Mouse (Mus musculus): ENCODE measurements at regions not wholly inside any gene's neighbourhood (a gene's known extent, or its start where the extent isn't known, plus 50 kb on each side); places are given as distances from the start of the nearest gene placed in this dataset.

DNA sequence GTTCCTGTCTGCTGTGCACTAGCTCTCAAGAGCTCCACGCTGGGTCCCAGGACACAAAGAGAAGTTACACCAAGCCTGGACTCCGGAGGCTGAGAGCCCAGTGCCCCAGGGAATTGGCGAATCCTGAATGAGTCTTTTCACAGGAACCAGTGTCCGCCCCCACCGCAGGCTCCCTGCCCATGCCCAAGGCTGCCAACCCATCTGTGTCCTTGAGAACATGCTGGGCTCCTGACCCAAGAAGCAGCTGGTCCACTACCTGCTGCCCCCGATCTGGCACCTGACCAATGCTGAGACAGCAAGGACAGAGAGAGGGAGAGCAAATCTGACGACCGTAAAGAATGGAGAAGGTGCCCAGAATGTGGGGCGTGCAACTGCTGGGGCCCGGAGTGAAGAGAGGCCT, 85.2 kb upstream of the Cplx2 start:
- H3K4me3 ChIP-seq (ENCODE audit: low read depth, low read length) = no peak overlapping the region
- H3K4me2 ChIP-seq (replicated peaks; ENCODE audit: low read depth, low read length) = no peak overlapping the region
- no peak overlapping the region for H3K27ac ChIP-seq (ENCODE audit: low read length)
- no peaks in the 10 kb centered on the region for H3K36me3 ChIP-seq (ENCODE audit: control insufficient read depth, insufficient read depth, low read length)
- ATAC-seq (ENCODE audit: insufficient number of reproducible peaks, insufficient read depth, low FRiP score, low read depth) = no peak
- WGBS = 91% methylated on average over 10 of the region's 10 CpGs
- no peaks in the 10 kb centered on the region for H3K9me3 ChIP-seq (ENCODE audit: control insufficient read depth, low read depth, low read length)
- no peak overlapping the region for H3K9ac ChIP-seq (replicated peaks; ENCODE audit: low read depth, low read length)
- H3K27me3 ChIP-seq (ENCODE audit: control insufficient read depth, insufficient read depth, low read length) = no peaks in the 10 kb centered on the region
- no peaks in the 10 kb centered on the region for H3K4me1 ChIP-seq (ENCODE audit: control insufficient read depth, insufficient read depth, low read length)

DNA sequence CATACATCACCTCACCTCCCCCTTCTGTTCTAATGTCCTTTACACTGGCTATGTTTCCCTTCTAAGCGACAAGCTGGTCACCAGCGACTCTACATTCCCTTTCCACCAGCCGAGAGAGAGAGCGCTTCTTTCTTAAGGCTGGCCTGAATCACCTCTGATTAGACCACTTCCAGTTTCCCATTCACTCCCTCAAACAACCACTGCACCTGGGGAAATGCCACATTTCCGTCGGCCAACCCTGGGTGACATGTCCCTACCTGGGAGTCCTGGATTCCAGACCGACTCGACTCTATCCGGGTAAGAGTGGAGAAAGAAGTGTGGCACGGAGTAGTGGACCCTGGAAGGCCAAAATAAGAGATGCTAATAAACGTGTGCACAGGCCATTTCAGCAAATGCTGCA, 84.5 kb upstream of the Cplx2 start:
- H3K4me1 ChIP-seq (ENCODE audit: control insufficient read depth, insufficient read depth, low read length) = no peaks in the 10 kb centered on the region
- no peak overlapping the region for H3K9ac ChIP-seq (replicated peaks; ENCODE audit: low read depth, low read length)
- no peak overlapping the region for H3K4me3 ChIP-seq (ENCODE audit: low read depth, low read length)
- WGBS = 88% methylated on average over 11 of the region's 11 CpGs
- H3K27ac ChIP-seq (ENCODE audit: low read length) = no peak overlapping the region
- H3K36me3 ChIP-seq (ENCODE audit: control insufficient read depth, insufficient read depth, low read length) = no peaks in the 10 kb centered on the region
- ATAC-seq (ENCODE audit: insufficient number of reproducible peaks, insufficient read depth, low FRiP score, low read depth) = no peak
- H3K9me3 ChIP-seq (ENCODE audit: control insufficient read depth, low read depth, low read length) = no peaks in the 10 kb centered on the region
- no peak overlapping the region for H3K4me2 ChIP-seq (replicated peaks; ENCODE audit: low read depth, low read length)
- no peaks in the 10 kb centered on the region for H3K27me3 ChIP-seq (ENCODE audit: control insufficient read depth, insufficient read depth, low read length)

DNA sequence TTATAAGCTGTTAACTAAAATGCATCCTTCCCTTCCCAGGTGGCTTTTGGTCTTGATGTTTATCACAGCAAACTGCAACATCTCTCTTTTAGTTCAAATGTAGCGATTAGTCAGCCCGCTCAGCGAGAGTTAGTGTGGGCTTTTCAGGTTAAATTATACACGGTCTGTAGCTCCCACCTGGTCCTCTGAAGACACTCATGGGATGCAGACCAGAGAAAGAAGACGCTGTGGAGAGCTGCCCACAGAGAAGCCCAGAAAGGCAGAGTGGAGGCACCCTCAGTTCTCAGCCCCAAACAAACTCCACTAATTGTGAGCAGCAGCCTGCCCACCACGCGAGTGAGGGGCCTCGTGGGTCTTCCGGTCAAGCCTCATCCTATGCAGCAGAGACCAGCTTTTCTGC, 81.1 kb upstream of the Cplx2 start:
- no peak overlapping the region for H3K9ac ChIP-seq (replicated peaks; ENCODE audit: low read depth, low read length)
- H3K4me2 ChIP-seq (replicated peaks; ENCODE audit: low read depth, low read length) = no peak overlapping the region
- H3K4me3 ChIP-seq (ENCODE audit: low read depth, low read length) = no peak overlapping the region
- no peaks in the 10 kb centered on the region for H3K4me1 ChIP-seq (ENCODE audit: control insufficient read depth, insufficient read depth, low read length)
- H3K36me3 ChIP-seq (ENCODE audit: control insufficient read depth, insufficient read depth, low read length) = no peaks in the 10 kb centered on the region
- H3K27ac ChIP-seq (ENCODE audit: low read length) = no peak overlapping the region
- ATAC-seq (ENCODE audit: insufficient number of reproducible peaks, insufficient read depth, low FRiP score, low read depth) = no peak
- no peaks in the 10 kb centered on the region for H3K9me3 ChIP-seq (ENCODE audit: control insufficient read depth, low read depth, low read length)
- no peaks in the 10 kb centered on the region for H3K27me3 ChIP-seq (ENCODE audit: control insufficient read depth, insufficient read depth, low read length)
- WGBS = 88% methylated on average over 9 of the region's 9 CpGs

DNA sequence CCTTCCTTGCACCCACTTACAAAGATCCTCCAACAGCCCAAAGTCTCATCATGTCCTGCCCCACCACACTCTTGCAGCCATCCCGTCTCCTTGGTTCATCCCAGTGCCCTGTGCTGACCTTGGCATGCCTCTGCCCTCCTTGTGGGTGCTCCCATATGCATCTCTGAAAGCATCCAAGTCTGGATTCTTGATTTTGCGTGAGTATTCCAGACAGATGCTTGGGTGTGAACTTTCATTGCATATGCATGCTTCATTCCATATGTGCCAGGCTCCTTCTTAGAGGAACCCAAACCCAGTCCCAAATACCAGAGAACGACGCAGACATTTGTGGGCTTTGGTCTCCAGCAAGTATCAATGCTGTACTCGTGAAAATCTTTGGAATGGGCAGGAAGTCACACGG, 78.8 kb upstream of the Cplx2 start:
- H3K27me3 ChIP-seq (ENCODE audit: control insufficient read depth, insufficient read depth, low read length) = no peaks in the 10 kb centered on the region
- no peaks in the 10 kb centered on the region for H3K9me3 ChIP-seq (ENCODE audit: control insufficient read depth, low read depth, low read length)
- H3K9ac ChIP-seq (replicated peaks; ENCODE audit: low read depth, low read length) = no peak overlapping the region
- no peaks in the 10 kb centered on the region for H3K4me1 ChIP-seq (ENCODE audit: control insufficient read depth, insufficient read depth, low read length)
- WGBS = 82% methylated on average over 6 of the region's 6 CpGs
- no peaks in the 10 kb centered on the region for H3K36me3 ChIP-seq (ENCODE audit: control insufficient read depth, insufficient read depth, low read length)
- ATAC-seq (ENCODE audit: insufficient number of reproducible peaks, insufficient read depth, low FRiP score, low read depth) = no peak
- H3K27ac ChIP-seq (ENCODE audit: low read length) = no peak overlapping the region
- H3K4me3 ChIP-seq (ENCODE audit: low read depth, low read length) = no peak overlapping the region
- no peak overlapping the region for H3K4me2 ChIP-seq (replicated peaks; ENCODE audit: low read depth, low read length)

DNA sequence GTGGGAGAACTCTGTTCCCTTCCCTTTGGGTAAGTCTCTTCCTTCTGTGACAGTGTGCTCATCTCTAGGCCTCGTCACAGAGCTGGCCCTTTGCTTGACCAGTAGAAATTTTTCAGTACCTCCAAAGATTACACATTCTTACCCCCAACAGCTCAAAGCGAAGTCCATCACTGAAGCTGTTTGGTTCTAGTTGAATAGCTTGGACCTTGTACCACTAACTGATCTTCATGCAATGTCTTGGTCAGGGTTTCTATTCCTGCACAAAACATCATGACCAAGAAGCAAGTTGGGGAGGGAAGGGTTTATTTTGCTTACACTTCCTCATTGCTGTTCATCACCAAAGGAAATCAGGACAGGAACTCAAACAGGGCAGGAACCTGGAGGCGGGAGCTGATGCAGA, 78.1 kb upstream of the Cplx2 start:
- Histone ChIP-seq H3K9ac (replicated peaks; ENCODE audit: low read depth, low read length) (no peak overlapping the region), H3K27ac (ENCODE audit: low read length) (no peak overlapping the region), H3K4me2 (replicated peaks; ENCODE audit: low read depth, low read length) (no peak overlapping the region), H3K27me3 (ENCODE audit: control insufficient read depth, insufficient read depth, low read length) (no peaks in the 10 kb centered on the region), H3K36me3 (ENCODE audit: control insufficient read depth, insufficient read depth, low read length) (no peaks in the 10 kb centered on the region), H3K4me3 (ENCODE audit: low read depth, low read length) (no peak overlapping the region), H3K4me1 (ENCODE audit: control insufficient read depth, insufficient read depth, low read length) (no peaks in the 10 kb centered on the region), H3K9me3 (ENCODE audit: control insufficient read depth, low read depth, low read length) (no peaks in the 10 kb centered on the region)
- 85% methylated on average over 3 of the region's 3 CpGs for WGBS
- ATAC-seq (ENCODE audit: insufficient number of reproducible peaks, insufficient read depth, low FRiP score, low read depth) = no peak

DNA sequence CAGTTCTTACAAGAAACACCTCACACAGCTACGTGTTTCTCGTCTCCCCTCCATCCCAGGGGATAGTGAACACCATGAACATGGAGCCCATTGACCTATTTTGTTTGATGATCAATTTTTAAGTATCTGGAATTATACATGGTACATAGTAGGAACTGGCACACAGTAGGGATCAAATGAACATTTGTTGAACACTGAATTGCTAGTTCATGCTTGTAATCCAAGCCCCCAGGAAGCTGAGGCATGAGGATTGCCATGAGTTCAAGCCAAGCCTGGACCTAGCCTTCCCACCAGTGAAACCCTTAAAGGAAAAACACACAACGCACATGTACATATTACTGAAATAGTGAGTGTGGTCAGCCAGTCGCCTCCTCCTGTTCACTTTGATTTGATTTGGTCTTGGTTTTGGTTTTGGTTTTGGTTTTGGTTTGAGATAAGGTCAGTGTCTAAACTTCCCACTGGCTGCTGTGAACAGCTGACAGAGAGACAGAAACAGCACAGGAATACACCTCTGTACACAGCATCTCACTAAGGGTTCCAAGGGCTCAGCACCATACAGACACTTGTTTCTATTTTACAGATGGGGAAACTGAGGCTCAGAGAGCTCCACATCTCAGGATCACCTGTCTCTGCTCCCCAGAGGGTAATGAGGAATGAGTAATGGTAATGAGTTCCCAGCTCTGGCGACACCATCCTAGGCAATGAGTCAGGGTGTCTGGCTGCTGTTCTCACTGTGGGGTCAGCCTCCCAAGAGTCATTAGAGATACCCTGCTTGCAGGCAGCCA, 75.5 kb upstream of the Cplx2 start:
- H3K36me3 ChIP-seq (ENCODE audit: control insufficient read depth, insufficient read depth, low read length) = no peaks in the 10 kb centered on the region
- H3K27me3 ChIP-seq (ENCODE audit: control insufficient read depth, insufficient read depth, low read length) = no peaks in the 10 kb centered on the region
- no peaks in the 10 kb centered on the region for H3K9me3 ChIP-seq (ENCODE audit: control insufficient read depth, low read depth, low read length)
- H3K27ac ChIP-seq (ENCODE audit: low read length) = no peak overlapping the region
- ATAC-seq (ENCODE audit: insufficient number of reproducible peaks, insufficient read depth, low FRiP score, low read depth) = no peak
- H3K4me1 ChIP-seq (ENCODE audit: control insufficient read depth, insufficient read depth, low read length) = no peaks in the 10 kb centered on the region
- H3K9ac ChIP-seq (replicated peaks; ENCODE audit: low read depth, low read length) = no peak overlapping the region
- no peak overlapping the region for H3K4me2 ChIP-seq (replicated peaks; ENCODE audit: low read depth, low read length)
- WGBS = 75% methylated on average over 5 of the region's 5 CpGs
- no peak overlapping the region for H3K4me3 ChIP-seq (ENCODE audit: low read depth, low read length)

DNA sequence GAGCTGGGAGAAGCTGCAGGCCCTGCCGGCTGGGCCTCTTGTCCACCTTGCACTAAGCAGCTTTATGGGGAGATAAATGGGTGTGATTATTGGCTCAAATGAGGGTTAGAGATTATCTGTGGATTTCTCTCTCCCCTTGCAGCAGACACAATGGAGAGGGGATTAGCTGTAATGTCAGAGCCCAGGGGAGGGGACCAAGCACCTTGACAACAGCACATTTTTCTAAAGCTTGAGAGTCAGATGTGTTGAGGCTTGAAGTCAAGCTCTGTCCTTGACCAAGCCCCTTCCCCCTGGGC, 74.9 kb upstream of the Cplx2 start:
- ATAC-seq (ENCODE audit: insufficient number of reproducible peaks, insufficient read depth, low FRiP score, low read depth) = no peak

DNA sequence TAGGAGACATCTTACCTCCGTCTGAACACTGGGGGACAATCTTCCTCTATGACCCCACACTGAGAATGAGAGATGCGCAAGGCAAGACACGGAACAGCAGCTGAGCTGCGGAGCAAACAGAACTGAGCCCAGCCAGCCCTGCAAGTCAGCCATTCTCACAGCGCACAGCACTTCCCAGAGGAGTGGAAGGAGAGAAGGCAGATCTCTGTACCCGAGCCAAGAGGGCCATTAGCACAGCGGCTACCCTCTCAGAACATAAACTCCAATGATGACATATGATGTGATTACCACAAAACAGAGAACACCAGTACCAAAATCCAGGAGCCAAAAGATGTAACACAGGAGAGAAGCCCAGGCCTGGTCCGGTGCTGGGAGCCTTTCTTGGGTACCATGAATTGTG, 72.3 kb upstream of the Cplx2 start:
- Histone ChIP-seq H3K36me3 (ENCODE audit: control insufficient read depth, insufficient read depth, low read length) (no peaks in the 10 kb centered on the region), H3K4me2 (replicated peaks; ENCODE audit: low read depth, low read length) (no peak overlapping the region), H3K27ac (ENCODE audit: low read length) (no peak overlapping the region), H3K9ac (replicated peaks; ENCODE audit: low read depth, low read length) (no peak overlapping the region), H3K4me1 (ENCODE audit: control insufficient read depth, insufficient read depth, low read length) (peaks cover 12% of the 10 kb centered on the region; the same call in 1 of the 2 replicates), H3K27me3 (ENCODE audit: control insufficient read depth, insufficient read depth, low read length) (no peaks in the 10 kb centered on the region), H3K9me3 (ENCODE audit: control insufficient read depth, low read depth, low read length) (no peaks in the 10 kb centered on the region), H3K4me3 (ENCODE audit: low read depth, low read length) (no peak overlapping the region)
- ATAC-seq (ENCODE audit: insufficient number of reproducible peaks, insufficient read depth, low FRiP score, low read depth) = no peak
- 58% methylated on average over 8 of the region's 8 CpGs for WGBS

More for the DNA sequence above, 74.9 kb upstream of the Cplx2 start:
- Histone ChIP-seq H3K4me2 (replicated peaks; ENCODE audit: low read depth, low read length) (no peak overlapping the region), H3K9ac (replicated peaks; ENCODE audit: low read depth, low read length) (no peak overlapping the region), H3K4me3 (ENCODE audit: low read depth, low read length) (no peak overlapping the region), H3K27me3 (ENCODE audit: control insufficient read depth, insufficient read depth, low read length) (no peaks in the 10 kb centered on the region), H3K9me3 (ENCODE audit: control insufficient read depth, low read depth, low read length) (no peaks in the 10 kb centered on the region), H3K36me3 (ENCODE audit: control insufficient read depth, insufficient read depth, low read length) (no peaks in the 10 kb centered on the region), H3K4me1 (ENCODE audit: control insufficient read depth, insufficient read depth, low read length) (peaks cover 1% of the 10 kb centered on the region; the same call in 1 of the 2 replicates), H3K27ac (ENCODE audit: low read length) (no peak overlapping the region)
- 30% methylated on average over 1 of the region's 1 CpGs for WGBS

DNA sequence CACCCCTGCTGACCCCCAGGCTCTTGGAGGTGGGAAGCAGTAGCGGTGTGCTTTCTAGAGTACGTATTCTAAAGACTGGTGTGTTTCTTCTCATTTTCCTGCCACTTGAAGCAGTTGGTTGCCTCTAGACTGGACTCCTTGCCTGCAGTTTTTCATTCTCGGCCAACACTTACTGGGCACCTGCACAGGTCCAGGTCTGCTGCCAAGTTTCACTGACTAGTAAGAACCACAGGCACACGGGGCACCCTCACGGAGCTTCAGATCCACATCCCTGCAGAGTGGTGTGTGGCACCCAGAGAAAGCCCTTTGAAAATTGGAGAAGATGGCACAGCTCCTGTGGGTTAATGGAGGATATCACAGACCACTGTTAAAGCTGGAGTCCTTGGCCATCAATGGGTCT, 71.9 kb upstream of the Cplx2 start:
- H3K4me2 ChIP-seq (replicated peaks; ENCODE audit: low read depth, low read length) = no peak overlapping the region
- H3K27me3 ChIP-seq (ENCODE audit: control insufficient read depth, insufficient read depth, low read length) = no peaks in the 10 kb centered on the region
- H3K4me1 ChIP-seq (ENCODE audit: control insufficient read depth, insufficient read depth, low read length) = peaks cover 15% of the 10 kb centered on the region; the same call in 1 of the 2 replicates
- WGBS = 76% methylated on average over 5 of the region's 5 CpGs
- no peaks in the 10 kb centered on the region for H3K9me3 ChIP-seq (ENCODE audit: control insufficient read depth, low read depth, low read length)
- ATAC-seq (ENCODE audit: insufficient number of reproducible peaks, insufficient read depth, low FRiP score, low read depth) = no peak
- no peak overlapping the region for H3K27ac ChIP-seq (ENCODE audit: low read length)
- no peak overlapping the region for H3K9ac ChIP-seq (replicated peaks; ENCODE audit: low read depth, low read length)
- no peaks in the 10 kb centered on the region for H3K36me3 ChIP-seq (ENCODE audit: control insufficient read depth, insufficient read depth, low read length)
- no peak overlapping the region for H3K4me3 ChIP-seq (ENCODE audit: low read depth, low read length)
